Mouse (Mus musculus): Measurements from ENCODE around the gene Ppfibp1. TPM values are rescaled to one million over a fixed set of nuclear protein-coding genes. Genes with fewer than 3 reads are reported as not detected.

Ppfibp1 gene
- polyA plus RNA-seq, 1 experiment from 2014 or later: 68.3 TPM

GRCm38 (mm10) chr6:147064226-147064943 lies 176.1 kb downstream of the Ppfibp1 start:
- no peak for ATAC-seq (replicated peaks; ENCODE audit: low FRiP score)
- 57% methylated on average over 10 of the region's 10 CpGs for WGBS

GRCm38 (mm10) chr6:147064944-147065261 lies 176.6 kb downstream of the Ppfibp1 start:
- no peak overlapping the region for H3K4me3 ChIP-seq (replicated peaks)
- no peaks in the 10 kb centered on the region for H3K27me3 ChIP-seq
- H3K9ac ChIP-seq: no peak overlapping the region
- WGBS: 55% methylated on average over 6 of the region's 6 CpGs
- peaks cover 78% of the 10 kb centered on the region for H3K36me3 ChIP-seq
- H3K4me1 ChIP-seq: no peaks in the 10 kb centered on the region
- no peak overlapping the region for H3K27ac ChIP-seq
- ATAC-seq (replicated peaks; ENCODE audit: low FRiP score): 0 out of 2 replicates have a peak, but pooled peaks have one; percentile 25
- H3K9me3 ChIP-seq (replicated peaks): no peaks in the 10 kb centered on the region
- H3K4me2 ChIP-seq: no peak overlapping the region

More at GRCm38 (mm10) chr6:147064226-147064943, 176.1 kb downstream of the Ppfibp1 start:
- Histone ChIP-seq H3K4me3 (replicated peaks) (no peak overlapping the region), H3K9me3 (replicated peaks) (no peaks in the 10 kb centered on the region), H3K27me3 (no peaks in the 10 kb centered on the region), H3K4me2 (no peak overlapping the region), H3K9ac (no peak overlapping the region), H3K27ac (no peak overlapping the region), H3K36me3 (peaks cover 77% of the 10 kb centered on the region), H3K4me1 (no peaks in the 10 kb centered on the region)

- WGBS: 76% methylated on average over 5 of the region's 5 CpGs
- H3K9ac ChIP-seq: no peak overlapping the region
- no peaks in the 10 kb centered on the region for H3K27me3 ChIP-seq
- no peak overlapping the region for H3K27ac ChIP-seq
- no peaks in the 10 kb centered on the region for H3K9me3 ChIP-seq (replicated peaks)
- no peak for ATAC-seq (replicated peaks; ENCODE audit: low FRiP score)
- no peaks in the 10 kb centered on the region for H3K4me1 ChIP-seq
- peaks cover 40% of the 10 kb centered on the region for H3K36me3 ChIP-seq
- no peak overlapping the region for H3K4me3 ChIP-seq (replicated peaks)
- no peak overlapping the region for H3K4me2 ChIP-seq
Measured at GRCm38 (mm10) chr6:147075808-147076387, 187.6 kb downstream of the Ppfibp1 start.

DNA sequence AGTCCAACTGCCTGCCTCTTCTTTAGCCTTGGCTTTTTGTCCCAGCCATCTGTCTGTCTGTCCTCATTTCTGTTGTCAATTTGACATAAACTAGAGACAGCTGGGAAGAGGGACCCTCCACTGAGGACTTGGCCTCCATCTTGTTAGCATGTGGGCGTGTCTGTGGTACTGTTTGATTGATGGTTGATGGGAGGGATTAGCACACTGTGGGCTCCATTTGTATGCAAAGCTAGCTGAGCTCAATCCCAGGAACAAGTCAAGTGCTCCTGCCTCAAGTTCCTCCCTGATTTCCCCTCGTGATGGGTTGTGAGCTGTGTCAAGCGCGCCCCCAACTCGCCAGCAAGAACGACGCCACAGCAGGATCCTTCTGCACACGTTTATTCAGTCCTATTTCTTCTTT lies 188.6 kb downstream of the Ppfibp1 start:
- WGBS: 79% methylated on average over 8 of the region's 8 CpGs
- H3K9ac ChIP-seq: no peak overlapping the region
- ATAC-seq (replicated peaks; ENCODE audit: low FRiP score): no peak

GRCm38 (mm10) chr6:147079919-147080318 lies 191.6 kb downstream of the Ppfibp1 start:
- ATAC-seq (replicated peaks; ENCODE audit: low FRiP score): no peak
- Histone ChIP-seq H3K4me2 (no peak overlapping the region), H3K27me3 (peaks cover 13% of the 10 kb centered on the region; the same call in 1 of the 2 replicates), H3K27ac (no peak overlapping the region), H3K4me3 (replicated peaks) (no peak overlapping the region), H3K9me3 (replicated peaks) (no peaks in the 10 kb centered on the region), H3K9ac (no peak overlapping the region), H3K36me3 (peaks cover 10% of the 10 kb centered on the region), H3K4me1 (no peaks in the 10 kb centered on the region)
- 87% methylated on average over 10 of the region's 10 CpGs for WGBS

More for the DNA sequence above, 188.6 kb downstream of the Ppfibp1 start:
- Histone ChIP-seq H3K27me3 (no peaks in the 10 kb centered on the region), H3K4me1 (no peaks in the 10 kb centered on the region), H3K4me2 (no peak overlapping the region), H3K27ac (no peak overlapping the region), H3K4me3 (replicated peaks) (no peak overlapping the region), H3K36me3 (peaks cover 31% of the 10 kb centered on the region), H3K9me3 (replicated peaks) (no peaks in the 10 kb centered on the region)

Other genes starting within 250 kb of the Ppfibp1 start
- gene Med21, start 245.9 kb upstream of the Ppfibp1 start, polyA plus RNA-seq (2015; fragmentation: Nextera tagmentation; extraction: Ambion mirVana): 137 and 154 TPM in 2 replicates
- gene Tm7sf3, start 245.7 kb upstream of the Ppfibp1 start, polyA plus RNA-seq (2015; fragmentation: Nextera tagmentation; extraction: Ambion mirVana): 36.5 and 37.0 TPM in 2 replicates
- 14.7 and 16.0 TPM in 2 replicates for gene Stk38l, start 163.5 kb upstream of the Ppfibp1 start, polyA plus RNA-seq (2015; fragmentation: Nextera tagmentation; extraction: Ambion mirVana)
- 2.3 and 4.2 TPM in 2 replicates for gene Arntl2, start 92.4 kb upstream of the Ppfibp1 start, polyA plus RNA-seq (2015; fragmentation: Nextera tagmentation; extraction: Ambion mirVana)
- gene Smco2, start 38.4 kb upstream of the Ppfibp1 start, polyA plus RNA-seq (2015; fragmentation: Nextera tagmentation; extraction: Ambion mirVana): not detected in 2 replicates
- gene 1700034J05Rik, start 65.9 kb downstream of the Ppfibp1 start, polyA plus RNA-seq (2015; fragmentation: Nextera tagmentation; extraction: Ambion mirVana): 0.22 and 0.36 TPM in 2 replicates
- gene Rep15, start 144.1 kb downstream of the Ppfibp1 start, polyA plus RNA-seq (2015; fragmentation: Nextera tagmentation; extraction: Ambion mirVana): 1.4 and 1.5 TPM in 2 replicates
- gene Mrps35, start 154.3 kb downstream of the Ppfibp1 start, polyA plus RNA-seq (2015; fragmentation: Nextera tagmentation; extraction: Ambion mirVana): 114 and 118 TPM in 2 replicates
- 4.6 and 5.0 TPM in 2 replicates for gene Mansc4, start 198.5 kb downstream of the Ppfibp1 start, polyA plus RNA-seq (2015; fragmentation: Nextera tagmentation; extraction: Ambion mirVana)
- gene Klhl42, start 202.9 kb downstream of the Ppfibp1 start, polyA plus RNA-seq (2015; fragmentation: Nextera tagmentation; extraction: Ambion mirVana): 6.4 and 6.5 TPM in 2 replicates